Mouse (Mus musculus): ENCODE measurements around the gene Gm3618. TPM values are rescaled to one million over a fixed set of nuclear protein-coding genes. Genes with fewer than 3 reads are reported as not detected.
"Not testable (repeated sequence)": the region's sequence is repeated elsewhere in the genome, so short reads cannot be mapped to it uniquely, and the experiment has no call there.

Gene Gm3618
- polyA plus RNA-seq (2015; fragmentation: Nextera tagmentation; extraction: Ambion mirVana) = not detected in 2 replicates

DNA sequence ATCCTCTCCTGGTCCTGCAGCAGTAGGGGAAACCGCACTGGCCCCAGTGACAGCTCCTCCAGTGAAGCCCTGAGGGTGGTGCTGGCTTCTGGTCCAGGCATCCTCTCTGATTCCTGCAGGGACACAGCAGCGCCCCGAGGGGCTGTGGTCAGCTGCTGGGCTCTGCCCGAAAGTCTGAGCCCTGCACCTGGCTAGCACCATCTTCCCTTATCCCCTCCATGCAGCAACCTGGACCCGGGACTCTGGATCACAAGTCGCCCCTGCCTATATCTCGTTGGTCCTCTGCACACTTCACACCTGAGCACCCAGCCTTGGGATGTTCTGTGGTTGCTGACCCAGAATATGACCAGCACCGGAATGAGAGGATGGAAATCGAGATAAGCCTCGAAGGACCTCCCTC lies at the start of gene Gm3618:
Gm3618 (minus strand) TSS at position 101 of the 400 bp plus-strand sequence.
- H3K9me3 ChIP-seq; H3K27me3 ChIP-seq; ATAC-seq (replicated peaks); H3K4me1 ChIP-seq; H3K9ac ChIP-seq (replicated peaks); H3K27ac ChIP-seq (replicated peaks); H3K36me3 ChIP-seq; H3K4me2 ChIP-seq (replicated peaks); H3K4me3 ChIP-seq: not testable (repeated sequence)
- WGBS = no CpG with 5 or more reads among the region's 10 CpGs

DNA sequence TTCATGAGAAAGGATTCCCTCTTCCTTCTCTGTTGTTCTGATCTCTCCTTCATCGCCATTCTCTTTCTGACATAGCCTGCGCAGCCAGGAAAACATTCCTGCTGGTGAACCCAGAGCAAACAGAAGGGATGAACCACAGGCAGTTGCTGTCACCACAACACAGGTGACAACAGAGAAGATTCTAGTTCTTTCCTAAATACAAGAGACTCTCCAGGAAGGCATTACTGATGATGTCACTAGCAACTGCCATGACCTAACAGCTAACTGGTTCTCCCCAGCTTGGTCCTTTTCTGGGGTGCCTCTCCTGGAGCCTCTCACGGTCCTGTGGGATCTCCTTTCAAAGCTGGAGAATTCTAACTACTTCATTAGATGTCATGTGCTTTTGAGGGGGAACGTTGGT lies 46.7 kb upstream of the Gm3618 start, which contains the start of gene Gm16440:
Gm16440 (minus strand) TSS at position 101 of the 400 bp plus-strand sequence.
- not testable (repeated sequence) for H3K36me3 ChIP-seq; H3K9ac ChIP-seq (replicated peaks); H3K4me3 ChIP-seq; H3K4me2 ChIP-seq (replicated peaks); H3K27ac ChIP-seq (replicated peaks); H3K9me3 ChIP-seq; H3K27me3 ChIP-seq; ATAC-seq (replicated peaks); H3K4me1 ChIP-seq
- WGBS = 76% methylated on average over 2 of the region's 4 CpGs

DNA sequence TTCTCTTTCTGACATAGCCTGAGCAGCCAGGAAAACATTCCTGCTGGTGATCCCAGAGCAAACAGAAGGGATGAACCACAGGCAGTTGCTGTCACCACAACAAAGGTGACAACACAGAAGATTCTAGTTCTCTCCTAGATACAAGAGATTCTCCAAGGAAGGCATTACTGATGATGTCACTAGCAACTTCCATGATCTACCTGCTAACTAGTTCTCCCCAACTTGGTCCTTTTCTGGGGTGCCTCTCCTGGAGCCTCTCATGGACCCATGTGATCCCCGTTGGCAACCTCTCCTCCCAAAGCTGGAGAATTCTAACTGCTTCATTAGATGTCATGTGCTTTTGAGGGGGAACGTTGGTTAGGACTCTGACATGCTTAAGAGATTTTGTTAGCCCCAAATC lies 38.7 kb downstream of the Gm3618 start, which contains the start of gene Gm21103:
Gm21103 (minus strand) TSS at position 101 of the 400 bp plus-strand sequence.
- H3K4me3 ChIP-seq; ATAC-seq (replicated peaks): not testable (repeated sequence)

DNA sequence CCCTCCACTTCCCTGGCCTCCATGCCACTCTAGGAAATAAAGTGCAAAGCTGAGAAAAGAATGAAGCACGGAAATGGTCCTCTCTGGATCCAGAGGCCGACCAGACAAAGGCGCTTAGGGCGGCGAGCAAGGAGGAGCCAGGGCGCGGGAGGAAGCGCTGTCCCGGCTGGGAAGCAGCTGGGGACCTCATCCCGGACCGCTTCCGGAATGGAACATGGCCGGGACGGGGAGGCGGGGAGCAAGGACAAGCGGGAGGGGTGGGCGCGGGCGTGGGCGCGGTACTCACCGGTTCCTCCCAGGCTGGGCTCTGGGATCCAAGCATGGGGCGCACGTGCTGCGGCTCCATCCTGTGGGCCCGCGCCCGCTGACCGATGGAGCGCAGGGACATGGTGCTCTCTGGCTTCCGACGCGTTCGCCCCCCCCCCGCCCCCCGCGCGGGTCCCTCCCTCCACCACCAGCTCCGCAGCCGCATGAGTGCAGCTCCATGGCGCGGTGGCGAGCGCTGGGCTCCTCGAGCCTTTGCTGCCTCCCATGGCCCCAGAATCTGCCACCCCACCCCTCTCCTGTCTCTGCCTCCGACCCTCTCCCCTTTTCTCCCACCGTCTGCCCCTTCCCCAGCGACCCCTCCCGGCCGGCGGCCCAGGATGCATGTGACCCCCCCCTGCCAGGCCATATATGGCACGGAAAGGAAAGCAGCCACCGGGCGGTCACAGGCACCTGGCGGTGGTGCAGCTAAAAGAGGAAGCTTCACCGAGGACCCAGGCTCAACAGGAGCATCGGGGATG lies 56.4 kb downstream of the Gm3618 start, which contains the start of gene Gm3411:
Gm3411 (minus strand) TSS at position 320 of the 785 bp plus-strand sequence.
- not testable (repeated sequence) for H3K36me3 ChIP-seq; ATAC-seq (replicated peaks); H3K27me3 ChIP-seq; H3K4me1 ChIP-seq; H3K9me3 ChIP-seq; H3K27ac ChIP-seq (replicated peaks)
- peak within 1 kb of the TSS; percentile 73 for H3K9ac ChIP-seq (replicated peaks)
- peak within 1 kb of the TSS; percentile 60 for H3K4me3 ChIP-seq
- WGBS = under 1% methylated on average over 57 of the region's 57 CpGs
- peak within 1 kb of the TSS; percentile 68 for H3K4me2 ChIP-seq (replicated peaks)

More for the DNA sequence above, 38.7 kb downstream of the Gm3618 start, which contains the start of gene Gm21103:
- H3K36me3 ChIP-seq; H3K27ac ChIP-seq (replicated peaks); H3K9me3 ChIP-seq; H3K9ac ChIP-seq (replicated peaks); H3K4me2 ChIP-seq (replicated peaks); H3K4me1 ChIP-seq; H3K27me3 ChIP-seq: not testable (repeated sequence)
- WGBS = 84% methylated on average over 2 of the region's 2 CpGs

Other genes with a start within 250 kb of the Gm3618 start
- 2.9 and 3.7 TPM in 2 replicates for gene Gm8206, start 249.7 kb downstream of the Gm3618 start, polyA plus RNA-seq (2015; fragmentation: Nextera tagmentation; extraction: Ambion mirVana)
- 2.4 and 2.9 TPM in 2 replicates for gene Gm3468, start 235.0 kb downstream of the Gm3618 start, polyA plus RNA-seq (2015; fragmentation: Nextera tagmentation; extraction: Ambion mirVana)
- not detected in 2 replicates for gene Gm3476, start 217.9 kb downstream of the Gm3618 start, polyA plus RNA-seq (2015; fragmentation: Nextera tagmentation; extraction: Ambion mirVana)
- gene Gm21560, start 124.4 kb downstream of the Gm3618 start, polyA plus RNA-seq (2015; fragmentation: Nextera tagmentation; extraction: Ambion mirVana) = not detected in 2 replicates
- gene Gm3411, start 56.4 kb downstream of the Gm3618 start, polyA plus RNA-seq (2015; fragmentation: Nextera tagmentation; extraction: Ambion mirVana) = 5.4 and 5.5 TPM in 2 replicates
- gene Gm21103, start 38.8 kb downstream of the Gm3618 start, polyA plus RNA-seq (2015; fragmentation: Nextera tagmentation; extraction: Ambion mirVana) = not detected in 2 replicates
- not detected in 2 replicates for gene Gm16440, start 46.6 kb upstream of the Gm3618 start, polyA plus RNA-seq (2015; fragmentation: Nextera tagmentation; extraction: Ambion mirVana)
- 3.5 and 4.5 TPM in 2 replicates for gene Gm3591, start 68.8 kb upstream of the Gm3618 start, polyA plus RNA-seq (2015; fragmentation: Nextera tagmentation; extraction: Ambion mirVana)
- not detected in 2 replicates for gene Gm3594, start 100.9 kb upstream of the Gm3618 start, polyA plus RNA-seq (2015; fragmentation: Nextera tagmentation; extraction: Ambion mirVana)
- not detected in 2 replicates for gene Gm8356, start 193.6 kb upstream of the Gm3618 start, polyA plus RNA-seq (2015; fragmentation: Nextera tagmentation; extraction: Ambion mirVana)
- 0.55 TPM in 1 of 2 replicates, not detected in the other for gene Gm3629, start 246.9 kb upstream of the Gm3618 start, polyA plus RNA-seq (2015; fragmentation: Nextera tagmentation; extraction: Ambion mirVana)